Mouse (Mus musculus) heart, adult 18-20 months (tissue): ENCODE data around the gene Snrnp25. TPM values are rescaled to one million over a fixed set of nuclear protein-coding genes. Genes with fewer than 3 reads are reported as not detected.

Experiments
- DNase-seq, 2 experiments: peaks; one replicate each; pipeline ENCODE4 v3.0.0; 2021 to 2022; ENCODE audit warnings: mixed read lengths in 1 of 2
- total RNA-seq, 2 experiments: library from RNA; stranded (reverse); gene quantifications; 2 replicates each; pipeline ENCODE4 v1.2.3; 2021

The Snrnp25 gene
- total RNA-seq, 2 experiments from 2014 or later: 11.1 to 12.3 TPM

- peak; percentile 94 for DNase-seq
Measured at GRCm38 (mm10) chr11:32224468-32225139, 19.4 kb downstream of the Snrnp25 start.

DNA sequence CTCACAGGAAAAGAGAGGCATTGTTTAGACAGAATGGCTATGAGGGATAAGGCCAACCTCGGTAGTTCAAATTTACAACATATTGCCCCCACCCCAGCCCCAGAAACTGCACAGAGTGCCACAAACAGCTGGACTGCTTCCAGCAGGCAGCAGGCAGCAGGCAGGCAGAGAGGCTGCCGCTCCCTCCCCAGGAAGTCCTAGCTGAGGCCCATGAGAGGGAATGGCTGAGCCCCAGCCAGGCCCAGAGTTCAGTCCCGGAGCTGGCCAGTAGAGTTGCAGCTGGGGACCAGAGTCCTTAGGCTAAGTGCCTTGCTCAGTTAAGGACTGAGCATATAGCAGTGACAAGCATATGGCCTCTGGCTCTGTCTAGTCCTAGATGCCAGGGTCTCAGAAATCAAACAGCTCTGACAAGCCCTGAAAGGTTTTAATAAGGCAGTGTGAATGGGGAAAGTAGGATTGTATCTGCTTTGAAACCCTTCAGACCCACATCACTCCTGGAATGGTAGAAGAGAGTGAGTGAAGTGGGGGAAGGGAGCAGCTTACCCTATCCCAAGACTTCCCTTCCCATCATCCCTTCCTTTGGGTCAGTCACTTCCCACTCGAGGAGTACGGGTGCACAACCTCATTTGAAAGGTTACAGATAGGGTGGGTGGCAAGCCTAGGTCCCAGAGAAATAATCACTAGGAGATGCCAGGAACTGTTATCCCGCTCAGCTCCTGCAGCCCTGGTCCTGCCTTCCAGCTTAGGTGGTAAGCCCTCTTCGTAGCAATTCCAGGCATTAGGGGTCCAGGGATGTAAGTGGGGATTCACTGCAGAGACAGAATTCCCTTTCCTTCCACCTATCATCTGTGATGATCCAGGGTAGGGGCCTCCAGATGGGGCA lies 20.2 kb downstream of the Snrnp25 start:
- peak in 1 of 2 experiments; percentile 71 for DNase-seq

DNA sequence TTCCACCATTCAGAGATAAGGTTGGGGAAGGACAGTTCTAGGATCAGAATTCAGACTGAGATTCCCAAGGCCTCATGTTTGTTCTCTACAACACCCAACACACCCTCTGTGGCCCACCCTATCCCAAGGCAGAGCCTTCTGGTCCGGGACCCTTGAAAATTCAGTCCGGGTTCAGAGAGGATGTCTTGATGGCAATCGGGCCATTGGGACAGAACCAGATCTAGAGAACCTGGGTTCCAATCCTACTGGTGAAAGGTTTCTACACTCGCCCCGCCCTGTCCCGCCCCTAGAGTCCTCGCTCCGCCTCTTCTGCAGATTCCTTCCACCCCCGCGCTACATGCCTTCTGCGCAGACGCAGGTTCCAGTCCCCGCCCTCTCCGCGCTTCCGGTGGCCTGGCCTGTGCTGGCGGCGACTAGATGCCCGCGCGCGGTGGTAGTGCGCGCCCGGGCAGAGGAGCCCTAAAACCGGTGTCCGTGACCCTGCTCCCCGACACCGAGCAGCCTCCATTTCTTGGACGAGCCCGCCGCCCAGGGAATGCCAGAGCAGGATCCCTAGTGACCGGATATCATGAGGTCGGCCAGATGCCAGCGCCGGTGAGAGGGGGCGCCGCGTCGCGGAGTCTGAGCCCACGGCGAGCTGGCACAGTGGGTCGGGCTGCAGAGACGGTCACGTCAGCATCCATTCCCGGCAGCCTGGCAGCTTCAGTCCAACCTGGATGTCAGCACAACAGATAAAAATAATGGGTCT lies 21.1 kb downstream of the Snrnp25 start, which contains the start of gene Mpg:
Mpg (plus strand) TSS at position 382 of the 748 bp plus-strand sequence.
- DNase-seq: peak; percentile 93

DNA sequence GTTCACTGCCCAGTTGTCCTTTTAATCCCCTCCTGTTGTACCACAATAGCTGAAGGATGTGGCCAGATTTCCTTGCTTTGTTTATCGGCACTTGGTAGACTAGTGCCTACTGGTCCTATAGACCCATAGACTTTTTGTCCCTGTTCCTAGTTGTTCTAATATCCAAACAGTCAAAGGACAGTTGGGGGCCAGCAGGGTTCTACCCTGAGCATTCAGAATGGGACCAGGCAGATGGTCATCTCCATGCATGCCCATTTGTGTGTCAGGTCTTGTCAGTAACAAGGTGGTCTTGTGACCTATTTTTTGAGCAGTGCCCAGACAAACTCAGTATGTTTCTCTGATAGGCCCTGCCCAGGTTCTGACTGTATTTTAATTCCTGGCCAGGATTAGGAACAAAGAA lies 21.8 kb downstream of the Snrnp25 start:
- DNase-seq: no peak

- no peak for DNase-seq
Measured at GRCm38 (mm10) chr11:32227555-32227954, 22.3 kb downstream of the Snrnp25 start.

DNA sequence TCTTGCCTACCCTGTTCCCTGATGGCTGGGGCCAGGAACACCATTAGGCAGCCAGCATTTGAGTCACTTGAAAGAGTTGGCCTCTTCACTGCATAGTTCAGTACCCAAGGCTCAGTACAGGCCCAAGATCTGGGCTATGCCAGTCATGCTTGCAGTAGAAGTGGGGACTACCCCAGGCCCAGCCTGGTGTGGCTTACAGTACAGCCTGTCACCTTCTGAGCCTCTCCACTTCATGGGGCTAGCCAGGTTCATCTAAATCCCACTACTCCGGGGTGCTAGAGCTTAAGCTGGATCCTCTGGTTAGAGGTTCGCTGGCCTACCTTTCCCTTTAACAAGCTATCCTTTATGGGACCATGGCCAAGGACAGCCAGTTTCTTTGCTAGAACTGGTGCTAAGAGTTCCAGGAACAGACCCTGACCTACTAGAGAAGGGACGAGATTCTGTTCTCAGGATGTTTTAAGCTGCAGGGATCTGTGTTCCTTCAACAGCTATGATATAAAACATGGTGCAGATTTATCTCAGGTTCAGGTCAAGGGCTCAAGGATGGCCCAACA lies 23.2 kb downstream of the Snrnp25 start:
- peak in 1 of 2 experiments; percentile 4 for DNase-seq

GRCm38 (mm10) chr11:32230220-32230619 lies 25.0 kb downstream of the Snrnp25 start:
- DNase-seq: peak in 1 of 2 experiments; percentile 29

GRCm38 (mm10) chr11:32231125-32231524 lies 25.9 kb downstream of the Snrnp25 start:
- DNase-seq: no peak

DNA sequence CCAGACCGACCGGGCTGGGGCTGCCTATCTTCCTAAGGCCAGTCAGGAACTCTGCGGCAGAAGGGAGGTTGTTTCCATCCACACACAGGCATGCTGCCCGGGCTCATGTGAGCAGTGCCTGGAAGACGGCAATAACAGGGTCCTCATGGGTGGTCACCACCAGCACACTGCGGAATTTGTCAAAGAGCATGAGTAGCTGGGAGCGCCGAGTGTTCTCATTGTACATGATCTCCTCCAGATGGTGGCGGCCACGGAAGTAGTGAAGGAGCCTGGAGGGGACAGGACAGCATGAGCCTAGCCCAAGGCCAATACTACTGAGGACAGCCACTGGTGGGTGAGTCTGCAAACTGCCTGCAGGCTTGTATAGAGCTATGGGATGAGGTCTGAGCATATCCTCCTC lies 27.6 kb downstream of the Snrnp25 start:
- DNase-seq: no peak

DNA sequence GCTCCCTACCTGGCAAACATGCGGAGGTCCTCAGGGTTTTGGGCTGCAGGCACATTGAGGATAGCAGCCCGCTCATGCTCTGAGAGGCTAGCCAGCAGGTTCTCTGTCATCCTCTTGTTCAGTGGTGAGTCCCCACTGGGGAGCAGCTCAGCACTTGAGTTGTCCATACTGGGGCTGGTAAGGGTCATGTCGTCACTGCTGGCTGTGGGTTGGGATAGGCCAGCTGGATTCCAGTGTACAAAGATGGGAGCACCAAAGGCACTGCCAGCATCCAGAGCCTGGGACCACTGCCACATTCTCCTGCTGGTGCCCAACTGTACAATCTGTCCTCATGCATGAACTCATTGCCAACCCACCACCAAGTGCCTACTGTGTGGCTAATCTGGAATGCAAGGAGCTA lies 28.7 kb downstream of the Snrnp25 start:
- peak; percentile 31 to 53 for DNase-seq

- DNase-seq: no peak
Measured at GRCm38 (mm10) chr11:32234816-32235485, 29.7 kb downstream of the Snrnp25 start.

DNA sequence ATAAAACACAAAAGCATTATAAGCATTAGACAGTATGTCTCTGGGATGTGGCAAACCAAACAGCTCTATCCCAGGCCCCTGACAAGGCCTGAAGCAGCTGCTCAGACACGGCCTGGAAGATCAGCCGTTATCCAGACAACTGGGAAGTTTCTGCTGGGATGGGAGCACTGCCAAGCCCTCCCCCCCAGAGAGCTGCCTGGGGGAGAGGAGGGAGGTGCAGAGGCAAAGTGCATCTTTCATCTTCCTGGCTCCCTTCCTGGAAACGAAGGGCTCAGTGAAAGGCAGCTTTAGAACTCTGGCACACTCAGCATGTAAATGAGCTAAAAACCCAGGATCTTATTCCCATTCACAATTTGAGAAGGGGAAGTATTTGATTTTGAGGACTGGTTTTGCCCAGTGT lies 30.4 kb downstream of the Snrnp25 start:
- peak; percentile 74 to 84 for DNase-seq

DNA sequence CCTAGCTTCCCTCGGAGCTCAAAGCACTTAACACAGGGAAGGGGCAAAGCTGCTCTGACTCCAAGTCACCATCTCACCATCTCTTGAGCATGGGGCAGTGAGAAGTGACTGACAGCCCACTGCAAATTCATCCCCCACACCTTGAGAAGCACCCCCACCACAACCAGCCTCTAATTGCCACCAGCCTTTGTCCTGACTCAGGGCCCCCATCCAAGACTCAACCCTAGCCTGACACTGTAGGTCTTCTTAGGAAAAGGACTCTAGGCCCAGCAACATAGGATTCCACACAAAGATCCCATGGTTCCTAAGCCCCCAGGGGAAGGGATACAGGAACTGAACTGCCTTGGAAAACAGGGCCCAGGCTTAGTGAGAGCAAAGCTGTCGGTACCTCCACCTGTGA lies 30.9 kb downstream of the Snrnp25 start:
- DNase-seq: no peak

DNA sequence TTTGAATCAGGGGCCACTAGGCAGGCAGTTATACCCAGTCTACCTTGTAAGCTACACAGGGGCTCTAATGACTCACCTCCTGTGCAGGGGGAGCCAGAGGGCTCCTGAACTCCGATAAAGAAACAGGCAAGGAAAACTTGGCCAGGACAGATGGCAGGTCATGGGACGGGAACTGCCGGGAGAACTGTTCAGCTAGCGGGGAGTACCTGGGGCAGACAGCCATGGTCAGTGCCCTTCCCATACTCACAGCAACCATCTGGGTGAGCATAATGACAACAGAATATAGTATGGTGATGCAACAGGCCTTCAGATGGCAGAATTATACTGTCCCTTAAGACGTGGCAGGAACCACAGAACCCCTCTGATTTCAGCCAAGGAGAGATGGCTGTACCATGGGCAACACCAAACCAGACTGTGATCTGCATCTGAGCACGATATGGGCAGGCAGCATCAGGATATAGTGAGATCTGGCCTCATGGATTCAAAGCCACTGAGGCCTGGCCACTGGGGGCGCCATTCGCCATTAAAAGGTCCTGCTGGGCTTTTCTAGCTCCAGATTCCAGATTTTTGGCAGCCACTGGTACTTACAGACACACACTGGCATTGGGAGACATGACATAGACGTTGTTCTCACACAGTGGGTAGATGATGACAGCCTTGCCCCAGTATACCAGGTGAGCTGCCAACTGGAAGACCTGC lies 31.6 kb downstream of the Snrnp25 start:
- peak; percentile 54 to 75 for DNase-seq

DNA sequence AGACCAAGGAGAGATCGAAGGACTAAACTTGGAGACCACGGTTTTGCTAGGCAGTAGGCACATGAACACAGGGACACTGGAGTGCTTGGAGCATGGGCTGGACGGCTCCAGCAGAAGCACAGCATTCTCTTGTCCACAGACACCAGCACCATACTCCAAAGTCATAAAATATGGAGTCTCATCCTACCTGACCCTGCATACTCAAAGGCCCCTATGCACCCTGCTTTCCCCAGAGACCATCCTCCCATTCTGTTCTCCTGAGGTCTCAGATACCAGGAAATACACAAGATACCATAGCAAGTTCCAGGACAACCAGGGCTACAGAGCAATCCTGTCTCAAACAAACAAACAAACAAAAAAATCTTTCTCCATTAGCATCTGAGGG lies 32.2 kb downstream of the Snrnp25 start:
- DNase-seq: no peak

DNA sequence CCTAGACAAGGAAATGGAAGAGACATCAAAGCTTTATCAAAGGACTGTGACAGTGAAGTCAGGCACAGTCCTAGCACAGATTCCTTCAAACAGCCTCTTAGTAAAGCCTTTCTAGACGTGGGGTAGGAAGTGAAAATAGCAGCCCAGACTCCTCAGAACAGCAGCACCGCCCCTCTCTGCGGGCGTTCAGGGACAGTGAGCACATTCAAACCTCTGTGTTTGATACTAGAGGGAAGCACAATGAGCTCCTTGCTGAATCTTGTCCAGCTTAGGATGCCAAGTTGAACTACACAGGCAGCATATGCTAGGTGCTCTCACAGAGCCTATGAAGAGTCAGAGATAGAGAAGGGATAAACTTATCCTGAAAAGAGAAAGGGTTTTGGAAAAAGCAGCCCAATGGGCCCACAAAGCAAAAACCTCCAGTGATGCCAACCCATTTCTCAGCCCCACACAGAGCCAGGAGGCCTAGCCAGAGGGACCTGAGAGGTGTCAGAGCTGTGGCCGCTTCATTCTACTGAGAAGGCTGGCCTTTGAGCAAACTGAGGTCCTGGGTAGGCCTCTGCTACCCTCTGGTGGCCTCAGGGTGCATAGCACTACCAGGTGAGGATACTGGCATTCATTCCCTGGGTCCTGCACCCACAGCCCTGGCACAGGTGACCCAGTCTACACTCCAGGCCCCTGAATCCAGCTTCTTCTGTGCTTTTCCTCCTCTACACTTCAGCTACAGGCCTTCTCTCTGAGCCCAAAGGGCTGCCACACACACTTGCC lies 33.1 kb downstream of the Snrnp25 start:
- peak; percentile 69 to 87 for DNase-seq

GRCm38 (mm10) chr11:32241391-32241790 lies 36.2 kb downstream of the Snrnp25 start:
- no peak for DNase-seq

- DNase-seq: no peak
Measured at GRCm38 (mm10) chr11:32242209-32242608, 37.0 kb downstream of the Snrnp25 start.

DNA sequence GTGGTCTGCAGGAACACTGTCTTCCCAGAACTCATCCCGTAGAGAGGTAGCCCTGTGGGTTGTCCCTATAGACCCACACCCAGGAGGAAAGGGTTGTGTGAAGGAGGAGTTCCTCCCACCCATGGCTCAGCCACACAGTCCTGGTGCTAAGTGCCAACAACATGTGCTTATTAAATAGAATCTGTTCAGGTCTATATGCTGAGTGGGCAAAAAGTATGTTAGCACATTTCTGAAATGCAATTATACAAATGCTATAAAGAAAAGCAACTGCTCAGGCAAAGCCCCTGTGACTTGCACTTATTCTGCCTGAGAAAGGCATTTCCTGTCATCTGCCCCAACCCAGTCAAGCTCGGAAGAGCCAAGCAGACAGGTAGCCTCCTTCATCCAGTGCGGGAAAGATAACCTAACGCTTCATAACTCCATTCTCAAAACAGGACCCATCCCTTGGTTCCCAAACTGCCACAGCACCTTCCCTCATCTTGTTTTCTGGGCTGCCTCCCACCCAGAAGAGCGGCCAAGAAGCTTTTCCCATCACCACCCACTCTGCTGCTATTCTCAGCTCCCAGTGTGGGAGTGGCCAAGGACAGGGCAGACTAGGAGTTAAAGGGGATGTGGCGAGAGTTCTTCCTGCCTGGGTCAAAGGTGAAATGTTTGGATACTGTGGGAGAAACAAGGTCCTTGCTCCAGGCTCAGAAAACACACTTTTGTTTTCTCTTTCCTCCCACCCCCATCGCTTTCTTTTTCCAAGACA lies 38.2 kb downstream of the Snrnp25 start:
- DNase-seq: peak; percentile 19 to 48
